Mouse (Mus musculus): ENCODE measurements around the gene Gstm7. TPM values are rescaled to one million over a fixed set of nuclear protein-coding genes. Genes with fewer than 3 reads are reported as not detected.

The Gstm7 gene
- total and polyA plus RNA-seq, 3 experiments = not detected

- dilution Hi-C loops (cut with MboI; ENCODE audit: extremely low pct_ligation_motif_present, extremely low pct_unique_long_range_greater_than_20kb, low sequenced_read_pairs) = no loop called here
- no peak for DNase-seq (ENCODE audit: extremely low read depth)
Observed at GRCm38 (mm10) chr3:107968724-107969395, 37.2 kb upstream of the Gstm7 start, which contains the start of gene Gstm3. Gstm3 (minus strand) TSS chr3:107969283.

GRCm38 (mm10) chr3:107966631-107967030 lies 35.0 kb upstream of the Gstm7 start:
- in situ Hi-C loops (cut with MboI; ENCODE audit: low pct_ligation_motif_present, low pct_unique_long_range_greater_than_20kb, low sequenced_read_pairs) (no loop called here), dilution Hi-C loops (cut with MboI; ENCODE audit: extremely low pct_ligation_motif_present, extremely low pct_unique_long_range_greater_than_20kb, low sequenced_read_pairs) (no loop called here)
- no peak for TF ChIP-seq JUND (conservative IDR thresholded peaks at IDR 0.05; ENCODE audit: low read depth, low read length)
- TF ChIP-seq KAT2A (IDR thresholded peaks at IDR 0.05; ENCODE audit: insufficient replicate concordance, low read length) = no peak
- no peak for TF ChIP-seq E2F4 (IDR thresholded peaks at IDR 0.05; ENCODE audit: insufficient replicate concordance, low read depth, low read length)
- no peak for TF ChIP-seq BHLHE40 (IDR thresholded peaks at IDR 0.05; ENCODE audit: low read depth, low read length)
- TF ChIP-seq NELFE (IDR thresholded peaks at IDR 0.05; ENCODE audit: low read depth, low read length) = no peak
- no peak for TF ChIP-seq MXI1 (IDR thresholded peaks at IDR 0.05; ENCODE audit: low read depth, low read length)
- TF ChIP-seq USF1 (IDR thresholded peaks at IDR 0.05; ENCODE audit: low read depth, low read length) = no peak

More at GRCm38 (mm10) chr3:107968724-107969395, 37.2 kb upstream of the Gstm7 start, which contains the start of gene Gstm3:
- TF ChIP-seq HCFC1 (IDR thresholded peaks at IDR 0.05; ENCODE audit: low read depth, low read length) (no peak), TBP (conservative IDR thresholded peaks at IDR 0.05; ENCODE audit: low read depth, low read length) (no peak), SMC3 (IDR thresholded peaks at IDR 0.05; ENCODE audit: low read depth, low read length) (no peak)
- peaks cover 13% of the 10 kb centered on the region for H3K27me3 ChIP-seq (replicated peaks)
- no peak within 1 kb of the TSS for H3K4me2 ChIP-seq (ENCODE audit: insufficient read depth, low read depth, poor library complexity, severe bottlenecking)
- no peaks in the 10 kb centered on the region for H3K79me2 ChIP-seq (replicated peaks; ENCODE audit: control insufficient read depth, extremely low read depth, insufficient read depth, poor library complexity, severe bottlenecking)
- H3K4me1 ChIP-seq (ENCODE audit: control insufficient read depth in 1 of 2, insufficient read depth in 2 of 2) = peaks cover 4 to 14% of the 10 kb centered on the region in 2 experiments; a peak in 3 of 4 replicates
- no peaks in the 10 kb centered on the region for H3K9me3 ChIP-seq (replicated peaks; ENCODE audit: low read length)
- no peak within 1 kb of the TSS for H3K9ac ChIP-seq (ENCODE audit: insufficient read depth, low read depth)
- no peak within 1 kb of the TSS for H3K27ac ChIP-seq (ENCODE audit: insufficient read depth, low read depth)
- H3K36me3 ChIP-seq (replicated peaks in 1 of 2; ENCODE audit: control insufficient read depth in 1 of 2, insufficient read depth in 1 of 2, low read length in 1 of 2) = no peaks in the 10 kb centered on the region
- H3K4me3 ChIP-seq (replicated peaks in 1 of 3; ENCODE audit: low read depth in 2 of 3, low read length in 2 of 3, poor library complexity in 1 of 3) = no peak within 1 kb of the TSS
- in situ Hi-C loops (cut with MboI; ENCODE audit: low pct_ligation_motif_present, low pct_unique_long_range_greater_than_20kb, low sequenced_read_pairs) = no loop called here

GRCm38 (mm10) chr3:107965592-107965991 lies 34.0 kb upstream of the Gstm7 start:
- Histone ChIP-seq H3K9ac (ENCODE audit: insufficient read depth, low read depth) (no peak overlapping the region), H3K4me3 (replicated peaks in 1 of 3; ENCODE audit: low read depth in 2 of 3, low read length in 2 of 3, poor library complexity in 1 of 3) (no peak overlapping the region), H3K27ac (ENCODE audit: insufficient read depth, low read depth) (no peak overlapping the region), H3K36me3 (replicated peaks in 1 of 2; ENCODE audit: control insufficient read depth in 1 of 2, insufficient read depth in 1 of 2, low read length in 1 of 2) (no peaks in the 10 kb centered on the region), H3K4me2 (ENCODE audit: insufficient read depth, low read depth, poor library complexity, severe bottlenecking) (no peak overlapping the region), H3K27me3 (replicated peaks) (peaks cover 4% of the 10 kb centered on the region), H3K9me3 (replicated peaks; ENCODE audit: low read length) (no peaks in the 10 kb centered on the region), H3K79me2 (replicated peaks; ENCODE audit: control insufficient read depth, extremely low read depth, insufficient read depth, poor library complexity, severe bottlenecking) (no peaks in the 10 kb centered on the region), H3K4me1 (ENCODE audit: control insufficient read depth in 1 of 2, insufficient read depth in 2 of 2) (peaks cover 4 to 14% of the 10 kb centered on the region in 2 experiments; a peak in 3 of 4 replicates)
- dilution Hi-C loops (cut with MboI; ENCODE audit: extremely low pct_ligation_motif_present, extremely low pct_unique_long_range_greater_than_20kb, low sequenced_read_pairs) (no loop called here), in situ Hi-C loops (cut with MboI; ENCODE audit: low pct_ligation_motif_present, low pct_unique_long_range_greater_than_20kb, low sequenced_read_pairs) (no loop called here)
- TF ChIP-seq ZMIZ1 (IDR thresholded peaks at IDR 0.05; ENCODE audit: low read depth, low read length) (no peak), CTCF (conservative IDR thresholded peaks at IDR 0.05 in 1 of 2, IDR thresholded peaks at IDR 0.05 in 1 of 2; ENCODE audit: low read depth in 2 of 2, low read length in 2 of 2) (no peak), KAT2A (IDR thresholded peaks at IDR 0.05; ENCODE audit: insufficient replicate concordance, low read length) (no peak), RCOR1 (conservative IDR thresholded peaks at IDR 0.05; ENCODE audit: low read depth, low read length) (no peak), MXI1 (IDR thresholded peaks at IDR 0.05; ENCODE audit: low read depth, low read length) (no peak)
- no peak for DNase-seq (ENCODE audit: extremely low read depth)

More at GRCm38 (mm10) chr3:107966631-107967030, 35.0 kb upstream of the Gstm7 start:
- Histone ChIP-seq H3K9ac (ENCODE audit: insufficient read depth, low read depth) (no peak overlapping the region), H3K27ac (ENCODE audit: insufficient read depth, low read depth) (no peak overlapping the region), H3K4me3 (replicated peaks in 1 of 3; ENCODE audit: low read depth in 2 of 3, low read length in 2 of 3, poor library complexity in 1 of 3) (no peak overlapping the region), H3K4me1 (ENCODE audit: control insufficient read depth in 1 of 2, insufficient read depth in 2 of 2) (peaks cover 4 to 14% of the 10 kb centered on the region in 2 experiments; a peak in 3 of 4 replicates), H3K27me3 (replicated peaks) (peaks cover 5% of the 10 kb centered on the region), H3K79me2 (replicated peaks; ENCODE audit: control insufficient read depth, extremely low read depth, insufficient read depth, poor library complexity, severe bottlenecking) (no peaks in the 10 kb centered on the region), H3K4me2 (ENCODE audit: insufficient read depth, low read depth, poor library complexity, severe bottlenecking) (no peak overlapping the region), H3K9me3 (replicated peaks; ENCODE audit: low read length) (no peaks in the 10 kb centered on the region), H3K36me3 (replicated peaks in 1 of 2; ENCODE audit: control insufficient read depth in 1 of 2, insufficient read depth in 1 of 2, low read length in 1 of 2) (no peaks in the 10 kb centered on the region)
- no peak for DNase-seq (ENCODE audit: extremely low read depth)
